In genomic region chr12:50842744-50843143, GRCm38 (mm10) we compare ENCODE assay signal across 21 mouse cellular contexts.
"Had no signal": no experiment of that assay in that cellular context is flagged by ENCODE, and none has a peak within 500 bp of the region (broad histone marks: within the 10 kb centered on the region; RNA-seq: fewer than 3 reads in every experiment).

No protein-coding gene starts in this region.

- H3K36me3 ChIP-seq: kidney, embryonic 15.5 days; limb, embryonic 10.5 days; limb, embryonic 13.5 days; liver, embryonic 12.5 days; liver, embryonic 15.5 days; lung, embryonic 15.5 days; midbrain, embryonic 10.5 days; midbrain, embryonic 13.5 days; stomach, embryonic 15.5 days had no signal

- H3K4me3 ChIP-seq: kidney, embryonic 15.5 days; left cerebral cortex, adult 2 months; limb, embryonic 10.5 days; limb, embryonic 13.5 days; liver, embryonic 12.5 days; liver, embryonic 15.5 days; lung, embryonic 15.5 days; megakaryocyte, embryonic 14.5 days; midbrain, embryonic 10.5 days; midbrain, embryonic 13.5 days; stomach, embryonic 15.5 days had no signal

- H3K27me3 ChIP-seq: kidney, embryonic 15.5 days; limb, embryonic 13.5 days; liver, embryonic 12.5 days; liver, embryonic 15.5 days; lung, embryonic 15.5 days; megakaryocyte, embryonic 14.5 days; midbrain, embryonic 13.5 days; stomach, embryonic 15.5 days had no signal

- DNase-seq: kidney, postnatal 10 days; kidney, postnatal 36 days; layer of hippocampus, postnatal 36 days; liver; lung, adult 18-20 months; lung, postnatal 10 days; lung, postnatal 36 days; right cerebral cortex, postnatal 14 days; spleen, adult 18-20 months; thymus, postnatal 36 days had no signal

- H3K4me2 ChIP-seq: kidney, embryonic 15.5 days; limb, embryonic 13.5 days; liver, embryonic 12.5 days; liver, embryonic 15.5 days; lung, embryonic 15.5 days; midbrain, embryonic 13.5 days; stomach, embryonic 15.5 days had no signal

- H3K4me1 ChIP-seq: kidney, embryonic 15.5 days; limb, embryonic 10.5 days; limb, embryonic 13.5 days; liver, embryonic 12.5 days; liver, embryonic 15.5 days; lung, embryonic 15.5 days; megakaryocyte, embryonic 14.5 days; stomach, embryonic 15.5 days had no signal

- H3K9me3 ChIP-seq: kidney, embryonic 15.5 days; limb, embryonic 10.5 days; limb, embryonic 13.5 days; liver, embryonic 12.5 days; liver, embryonic 15.5 days; lung, embryonic 15.5 days; megakaryocyte, embryonic 14.5 days; midbrain, embryonic 10.5 days; midbrain, embryonic 13.5 days; stomach, embryonic 15.5 days had no signal

- H3K27ac ChIP-seq: kidney, embryonic 15.5 days; left cerebral cortex, adult 2 months; limb, embryonic 10.5 days; limb, embryonic 13.5 days; liver, embryonic 12.5 days; liver, embryonic 15.5 days; lung, embryonic 15.5 days; midbrain, embryonic 10.5 days; midbrain, embryonic 13.5 days; stomach, embryonic 15.5 days had no signal

- H3K9ac ChIP-seq: kidney, embryonic 15.5 days; limb, embryonic 13.5 days; liver, embryonic 12.5 days; liver, embryonic 15.5 days; lung, embryonic 15.5 days; midbrain, embryonic 13.5 days; stomach, embryonic 15.5 days had no signal

- ATAC-seq: liver, embryonic 12.5 days; midbrain, embryonic 13.5 days had no signal
